Mouse (Mus musculus) thymus, postnatal 36 days (tissue): ENCODE measurements at regions not wholly inside any gene's neighbourhood (a gene's known extent, or its start where the extent isn't known, plus 50 kb on each side); places are given as distances from the start of the nearest gene placed in this dataset.

Experiments
- DNase-seq, 2 experiments: peaks; one replicate each; pipeline ENCODE4 v3.0.0; 2022; ENCODE audit warnings: mixed read lengths in 2 of 2

DNA sequence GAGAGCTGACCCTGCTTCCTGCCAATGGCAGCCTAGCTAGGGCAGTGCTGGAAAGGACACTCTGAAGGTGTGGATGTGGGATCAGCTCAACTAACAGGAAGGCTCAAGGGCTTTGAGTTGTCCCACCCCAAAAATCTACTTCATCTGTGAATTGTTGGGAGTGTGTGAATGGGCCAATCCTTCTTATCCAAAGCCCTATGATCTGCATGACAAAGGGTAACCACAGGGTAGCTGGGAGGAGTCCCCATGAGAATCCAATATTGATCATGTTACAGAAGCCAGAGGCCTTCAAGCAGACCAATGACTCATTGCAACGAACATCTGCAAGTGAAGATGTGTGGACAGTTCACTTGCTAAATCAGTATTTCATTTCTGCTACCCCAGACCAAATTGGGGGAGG, 51.1 kb upstream of the Adra1b start:
- no peak for DNase-seq

DNA sequence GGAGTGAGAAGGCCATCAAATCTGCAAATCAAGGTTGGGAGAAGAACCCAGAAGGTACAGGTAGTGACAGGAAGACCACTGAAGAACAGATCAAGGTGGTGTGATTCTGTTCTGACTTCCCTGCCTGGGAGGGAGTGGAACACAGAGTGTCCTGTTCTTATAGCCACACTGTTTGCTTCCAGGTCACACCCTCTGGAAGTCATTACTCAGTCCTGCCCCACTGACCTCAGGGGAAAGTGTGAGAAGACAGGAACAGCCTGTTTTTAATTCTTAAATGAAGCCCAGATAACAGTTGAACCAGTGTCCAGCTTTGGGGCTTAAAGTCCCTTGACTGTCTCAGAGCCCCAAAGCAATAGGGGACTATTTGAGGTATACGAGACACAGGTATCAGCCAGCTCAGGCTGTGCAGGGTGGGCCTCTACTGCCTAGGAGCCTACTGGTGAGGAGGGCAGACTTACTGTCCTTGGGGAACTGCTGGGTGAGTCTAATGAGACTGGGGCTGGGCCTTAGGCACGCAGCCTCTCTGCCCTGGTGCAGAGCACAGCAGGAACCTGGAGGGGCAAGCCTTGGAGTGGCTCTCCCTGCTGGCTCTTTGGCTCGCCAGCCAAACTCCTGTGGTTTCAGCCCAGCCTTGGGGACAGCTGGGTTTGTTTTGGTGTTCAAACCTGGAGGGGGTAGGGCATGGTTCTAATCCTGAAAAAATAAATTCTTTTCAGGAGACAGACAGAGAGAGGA, 57.4 kb upstream of the Adra1b start:
- no peak for DNase-seq

DNA sequence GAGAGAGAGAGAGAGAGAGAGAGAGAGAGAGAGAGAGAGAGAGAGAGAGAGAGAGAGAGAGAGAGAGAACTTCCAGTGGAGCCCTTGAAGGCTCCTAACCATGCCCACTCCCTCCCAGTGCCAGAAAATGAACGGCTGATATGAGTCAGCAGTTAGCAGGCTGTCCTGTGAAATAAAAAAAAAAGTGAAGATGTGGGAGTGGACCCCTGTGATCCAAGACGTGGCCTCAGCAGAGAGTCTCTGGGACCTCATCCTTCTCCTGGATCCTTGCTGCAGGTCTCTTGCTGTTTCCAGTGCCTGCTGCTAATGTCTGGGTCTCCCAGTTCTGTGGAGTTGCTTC, 57.9 kb upstream of the Adra1b start:
- no peak for DNase-seq

DNA sequence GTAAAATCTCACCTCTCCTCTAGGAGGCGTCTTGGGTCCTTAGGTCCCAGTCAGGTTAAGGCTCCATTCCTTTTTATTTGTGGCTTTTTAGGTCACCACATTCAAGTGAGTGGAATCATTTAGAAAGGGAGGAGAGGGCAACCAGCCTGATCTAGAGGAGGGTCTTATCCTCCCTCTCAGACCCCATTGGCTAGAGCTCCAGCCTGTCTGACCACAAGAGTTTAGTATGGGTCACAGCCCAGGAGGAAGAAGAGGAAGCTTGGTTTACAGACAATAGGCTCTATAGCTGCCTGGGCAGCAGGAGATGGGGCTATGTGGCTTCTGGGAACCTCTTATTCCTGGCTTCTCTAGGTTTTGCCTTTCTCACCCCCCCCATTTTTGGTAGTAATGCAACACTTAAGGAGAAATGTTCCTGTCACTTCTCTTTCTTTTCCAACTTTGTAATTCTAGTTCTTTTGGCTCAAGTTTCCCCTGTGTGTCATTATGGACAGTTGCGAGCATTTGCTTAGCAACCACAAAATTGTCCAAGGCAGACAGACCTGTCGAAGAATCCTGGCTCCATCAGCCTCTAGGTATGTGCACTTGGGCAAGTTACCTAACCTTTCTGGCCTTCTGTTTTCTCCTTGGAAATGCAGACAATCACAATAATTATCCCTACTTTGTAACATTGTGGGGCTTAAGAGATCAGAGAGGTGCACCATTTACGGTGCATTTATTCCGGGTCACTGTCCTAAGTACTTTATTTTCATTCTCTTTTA, 59.5 kb upstream of the Adra1b start:
- DNase-seq: no peak

DNA sequence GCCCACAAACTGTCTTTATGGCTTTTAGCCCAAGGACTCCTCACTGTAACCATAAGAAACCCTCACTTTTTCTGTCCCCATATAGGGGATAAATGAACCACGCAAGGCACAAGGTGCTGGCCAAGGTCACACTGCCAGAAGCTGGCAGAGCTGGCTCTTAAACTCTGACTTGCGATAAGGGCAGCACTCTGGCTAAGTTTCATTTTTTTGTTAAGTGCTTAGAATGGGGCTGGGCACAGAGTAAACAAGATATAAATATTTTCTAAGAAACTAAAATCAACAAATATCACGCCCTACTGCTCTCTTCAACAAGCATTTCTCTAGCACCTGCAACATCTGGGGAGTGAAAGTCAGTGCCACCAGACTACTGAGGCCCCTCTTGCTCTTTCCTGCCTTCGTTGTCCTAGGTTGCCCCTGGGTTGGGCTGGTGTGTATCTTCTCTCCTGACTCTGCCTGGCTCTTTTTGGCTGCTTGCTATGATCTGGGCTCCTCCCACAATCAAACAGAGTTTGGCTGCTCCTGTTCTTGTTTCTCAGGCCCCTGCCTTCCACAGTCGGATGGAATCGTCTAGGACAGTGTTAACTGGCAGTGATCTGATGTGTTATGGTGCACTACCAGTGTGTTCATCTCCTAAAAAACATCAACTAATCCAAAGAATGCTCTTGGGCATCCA, 60.5 kb upstream of the Adra1b start:
- no peak for DNase-seq

DNA sequence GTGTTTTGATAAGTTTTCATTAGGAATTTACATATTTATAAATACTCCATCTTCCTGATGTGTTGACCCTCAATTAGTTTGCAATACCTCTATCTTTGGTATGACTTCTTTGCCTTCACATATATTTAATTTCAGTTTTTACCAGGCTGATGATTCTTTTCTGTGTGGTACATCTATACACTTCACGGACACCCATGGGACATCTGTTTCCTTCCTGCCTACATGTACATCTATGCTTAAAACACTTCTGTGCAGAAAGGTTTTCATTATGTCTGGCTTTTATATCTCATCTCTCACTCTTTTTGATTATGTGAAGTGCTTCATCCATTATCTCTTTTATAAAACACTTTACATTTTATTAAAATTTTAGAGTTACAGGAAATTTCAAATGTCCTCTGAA, 66.8 kb upstream of the Adra1b start:
- DNase-seq: no peak

DNA sequence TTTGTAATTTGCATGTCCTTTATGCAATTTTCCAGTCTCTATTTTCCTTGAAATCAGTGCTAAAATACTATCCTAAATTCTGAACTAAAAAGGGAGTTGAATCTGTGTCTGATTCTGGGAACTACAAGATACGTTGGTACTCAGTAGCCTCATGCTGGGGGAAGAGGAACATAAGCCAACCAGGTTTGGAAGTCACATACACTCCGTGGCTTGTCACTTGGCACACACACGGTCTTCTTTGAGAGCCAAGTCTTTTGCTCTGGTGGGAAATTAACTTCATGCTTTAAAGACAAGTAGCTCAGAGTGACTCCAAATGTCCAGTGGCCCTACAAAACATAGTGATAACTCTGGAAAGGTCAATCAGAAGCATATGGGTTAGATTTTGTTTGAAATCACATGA, 70.9 kb upstream of the Adra1b start:
- DNase-seq: no peak

DNA sequence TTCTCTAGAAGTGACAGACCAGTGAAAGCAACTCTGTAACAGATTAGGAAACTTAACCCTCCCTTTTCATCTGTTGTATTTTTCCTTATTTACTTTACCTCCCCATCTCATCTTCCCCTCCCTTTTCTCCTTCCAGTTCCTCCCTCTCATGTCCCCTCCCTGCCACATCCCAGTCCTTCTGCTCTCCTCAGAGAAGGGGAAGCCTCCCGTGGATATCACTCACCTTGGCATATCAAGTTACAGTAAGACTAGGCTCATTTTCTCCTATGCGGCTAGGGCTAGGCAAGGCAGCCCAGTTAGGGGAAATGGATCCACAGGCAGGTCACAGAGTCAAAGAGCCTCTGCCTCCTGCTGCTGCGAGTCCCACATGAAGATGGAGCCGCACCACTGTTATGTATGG, 75.0 kb upstream of the Adra1b start:
- DNase-seq: no peak

DNA sequence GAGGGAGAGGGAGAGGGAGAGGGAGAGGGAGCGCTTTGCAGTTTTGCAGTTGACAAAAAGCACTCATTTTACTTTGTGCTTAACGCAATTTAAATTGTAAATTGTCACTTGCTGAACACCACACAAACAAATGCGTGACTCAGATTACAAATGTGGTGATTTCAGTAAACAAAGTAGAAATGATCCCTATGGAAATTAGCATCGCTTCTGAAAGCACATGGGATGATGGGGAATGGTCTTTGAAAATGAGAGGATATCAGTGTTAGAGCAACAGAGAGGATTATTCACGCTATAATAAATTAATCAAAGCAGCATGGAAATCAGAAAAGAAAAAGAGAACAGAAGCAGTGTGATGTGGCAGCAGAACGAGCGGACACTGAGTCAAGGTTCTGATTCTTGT, 78.4 kb upstream of the Adra1b start:
- DNase-seq: no peak

DNA sequence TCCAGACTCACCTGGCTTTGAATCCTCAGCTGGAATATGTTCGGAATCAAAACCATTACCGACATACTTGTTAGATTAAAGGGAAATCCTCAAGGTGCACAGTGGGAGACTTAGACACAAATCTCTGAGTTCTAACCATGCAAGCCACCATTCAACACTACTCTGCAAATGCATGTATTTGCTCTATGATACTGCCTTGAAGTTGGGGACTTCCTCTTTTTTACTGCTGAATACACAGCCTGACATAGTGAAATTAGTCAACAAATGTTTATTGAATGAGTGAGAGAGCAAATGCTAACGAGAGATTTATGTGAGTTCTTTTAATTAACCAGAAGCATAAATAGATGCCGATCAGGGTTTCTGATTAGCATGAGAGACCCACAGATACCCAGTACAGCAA, 79.4 kb upstream of the Adra1b start:
- DNase-seq: no peak

DNA sequence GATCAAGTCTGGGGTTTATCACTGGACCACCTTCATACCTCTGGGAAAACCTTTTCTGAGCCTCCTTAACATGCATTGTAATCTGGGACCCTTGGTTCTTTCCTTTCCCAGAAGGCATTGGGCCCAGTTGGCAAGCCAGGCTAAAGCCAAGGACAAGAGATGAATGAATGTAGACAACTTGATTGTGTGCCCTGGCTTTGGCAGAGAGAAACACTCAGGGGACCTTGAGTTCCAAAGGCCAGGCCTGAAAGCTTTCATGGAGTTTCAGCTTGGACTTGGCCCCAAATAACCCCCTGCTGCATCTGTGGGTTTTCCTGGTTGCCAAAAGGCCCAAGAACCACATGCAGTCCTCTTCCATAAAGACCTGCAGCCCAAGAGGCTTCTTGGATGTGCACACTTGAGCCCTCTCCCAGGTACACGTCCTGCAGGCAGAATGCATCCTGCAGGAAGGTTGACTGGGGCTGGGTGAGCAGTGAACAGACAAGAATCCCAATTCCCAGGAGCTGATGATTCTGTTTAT, 89.0 kb upstream of the Adra1b start:
- no peak for DNase-seq

DNA sequence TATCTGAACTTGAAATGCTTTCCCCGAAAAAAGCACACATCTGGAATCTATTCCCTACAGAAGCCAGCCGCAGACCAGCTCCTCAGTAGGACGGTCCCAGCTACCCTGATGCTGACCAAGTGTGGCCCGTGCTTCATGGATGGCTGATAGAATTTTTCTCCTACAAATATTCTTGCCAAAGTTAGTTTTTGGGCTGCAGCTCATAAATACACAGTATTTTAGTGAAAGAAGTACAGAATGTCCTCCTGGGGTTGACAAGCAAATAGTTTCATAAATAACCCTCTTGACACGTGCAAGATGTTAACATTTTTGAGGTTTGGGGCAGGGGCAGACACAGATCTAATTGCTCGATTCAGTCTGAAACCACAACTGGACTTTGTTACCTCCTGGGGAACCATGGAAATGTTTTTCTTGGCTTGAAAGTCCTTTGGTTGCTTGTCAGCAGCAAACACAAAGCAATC, 91.0 kb upstream of the Adra1b start:
- DNase-seq: no peak

DNA sequence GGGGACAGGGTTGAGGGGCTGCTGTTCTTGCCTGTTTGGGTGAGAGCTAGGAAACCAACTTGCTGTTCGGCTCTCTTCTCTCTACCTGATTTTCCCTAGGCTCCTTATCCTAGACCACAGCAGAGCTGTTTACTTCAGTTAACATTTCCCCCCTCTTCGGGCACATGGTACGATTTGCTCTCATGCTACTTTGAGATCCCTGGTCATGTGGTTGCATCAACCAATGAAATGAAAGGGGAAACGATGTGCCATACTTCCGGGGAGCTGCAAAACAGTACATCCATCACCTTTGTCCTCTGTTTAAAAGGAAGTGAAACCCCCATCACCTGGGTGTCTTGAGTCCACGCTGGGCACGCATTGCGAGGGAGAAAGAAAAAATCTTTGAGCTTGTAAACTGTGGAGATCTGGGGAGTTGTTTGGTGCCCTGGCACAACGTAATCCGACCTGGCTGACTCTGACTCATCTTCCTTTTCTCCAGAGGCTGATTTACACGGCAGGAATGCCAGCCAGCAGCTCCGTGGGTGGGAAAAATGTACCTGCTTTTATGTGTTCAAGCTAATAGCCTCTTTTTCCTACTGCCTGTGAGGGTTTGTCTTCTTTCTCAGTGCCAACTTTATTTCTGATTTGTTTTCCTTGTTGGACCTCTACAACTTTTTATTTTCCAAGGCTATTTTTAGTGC, 97.2 kb upstream of the Adra1b start:
- no peak for DNase-seq

DNA sequence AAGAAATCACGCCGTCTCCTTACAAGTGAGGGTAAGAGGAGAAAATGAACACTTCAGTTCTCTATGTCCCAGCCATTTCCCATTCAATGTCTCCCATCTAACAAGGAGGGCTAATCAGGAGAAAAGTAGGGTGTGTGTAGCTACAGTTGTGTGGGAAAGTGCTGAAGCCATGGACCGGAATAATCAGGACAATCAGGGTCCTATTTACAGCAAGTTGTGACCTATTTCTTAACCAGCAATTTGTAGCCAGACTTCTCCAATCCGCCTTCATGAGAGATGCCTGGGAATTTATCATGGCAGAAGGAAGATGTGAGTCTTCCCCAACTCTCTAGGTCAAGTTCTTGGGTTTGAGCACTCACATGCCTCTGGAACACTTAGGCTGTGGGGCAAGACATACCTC, 99.0 kb upstream of the Adra1b start:
- no peak for DNase-seq

DNA sequence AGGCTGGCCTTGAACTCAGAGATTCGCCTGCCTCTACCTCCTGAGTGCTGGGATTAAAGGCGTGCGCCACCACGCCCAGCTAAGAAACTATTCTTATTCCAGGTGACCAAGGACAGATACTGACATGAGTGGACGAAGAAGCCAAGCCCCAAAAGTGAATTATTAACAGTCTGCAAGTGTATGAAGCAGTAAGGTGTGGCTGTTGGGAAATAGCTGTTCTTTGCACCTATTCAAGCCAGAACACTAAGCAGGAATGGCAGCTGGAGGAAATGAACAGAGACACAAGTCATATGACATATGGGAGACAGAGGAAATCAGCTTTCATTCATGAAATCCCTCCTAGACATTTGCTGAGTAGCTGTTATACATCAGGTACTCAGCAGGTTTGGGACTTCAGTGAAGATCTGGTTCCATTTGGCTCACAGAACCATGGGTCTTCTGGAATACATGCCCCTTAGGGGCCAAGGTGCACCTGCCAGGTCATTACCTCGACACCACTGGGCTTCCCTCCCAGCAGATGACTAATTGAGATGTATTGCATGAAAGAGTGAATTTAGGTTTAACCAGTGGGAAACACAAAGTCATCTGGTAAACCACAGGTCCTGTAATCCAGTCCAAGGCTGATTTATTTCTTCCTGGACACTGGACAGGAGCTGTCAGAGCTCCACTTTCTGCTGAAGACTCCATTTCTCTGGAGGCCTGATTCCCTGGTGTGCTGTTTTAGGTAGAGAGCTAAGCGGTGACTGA, 101.0 kb upstream of the Adra1b start:
- DNase-seq: no peak

DNA sequence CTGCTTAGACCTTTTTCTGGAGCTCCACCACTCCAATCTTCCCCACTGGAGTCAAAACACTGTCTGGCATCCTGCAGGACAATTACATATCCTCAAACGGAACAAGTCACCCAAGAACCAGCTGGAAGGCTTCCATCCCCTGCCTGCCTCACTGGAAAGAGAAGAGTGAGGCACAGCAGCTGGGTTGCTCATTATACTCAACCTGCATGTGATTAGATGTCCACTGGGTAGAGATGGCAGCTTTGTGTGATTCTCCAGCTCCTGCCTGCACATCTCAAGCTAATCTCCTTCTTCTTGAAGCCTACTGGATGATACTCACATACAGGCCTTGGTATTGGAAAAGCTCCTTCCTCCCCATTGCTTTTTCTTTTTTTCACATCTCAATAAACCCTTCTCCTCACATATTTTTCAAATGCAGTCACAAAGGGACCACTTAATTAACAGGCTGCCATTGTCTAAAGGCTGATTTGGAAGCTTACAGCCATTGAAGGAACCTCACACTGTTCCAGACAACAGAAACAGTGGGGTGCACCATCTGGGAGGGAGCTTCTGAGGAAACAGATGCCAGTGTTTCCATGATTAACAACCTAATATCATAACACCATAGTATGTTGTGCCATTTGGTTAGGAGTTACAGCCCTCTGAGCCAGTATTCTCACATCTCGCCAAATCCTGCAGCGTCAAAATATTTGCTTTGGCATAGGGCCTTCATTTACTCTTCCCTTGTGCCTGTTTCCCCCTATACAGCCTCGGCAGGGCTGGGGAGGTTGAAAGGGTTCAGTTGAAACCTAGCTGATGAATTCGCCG, 101.9 kb upstream of the Adra1b start:
- DNase-seq: no peak

DNA sequence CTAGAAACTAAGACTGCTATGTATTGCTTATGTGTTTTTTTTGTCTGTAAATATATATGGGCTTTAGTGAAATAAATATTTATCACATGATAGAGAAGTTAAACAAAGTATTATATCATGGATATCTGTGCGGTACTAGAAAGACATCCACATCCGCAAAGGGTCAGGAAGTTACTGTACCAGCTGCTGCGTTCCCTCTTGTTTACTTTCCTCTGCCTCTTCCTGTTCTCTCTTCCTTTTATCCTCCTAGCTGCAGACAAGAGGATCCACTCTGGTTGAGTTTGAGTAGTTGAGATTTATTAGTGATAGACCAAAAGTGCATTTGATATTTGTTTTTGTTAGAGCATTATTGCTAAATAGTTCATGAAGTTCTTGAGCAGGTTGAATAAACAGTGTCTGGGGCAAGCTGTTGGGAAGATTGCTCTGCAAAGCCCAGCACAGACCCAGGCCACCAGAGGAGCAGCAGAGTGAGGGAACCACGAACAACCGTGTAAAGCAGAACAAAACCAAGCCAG, 106.6 kb upstream of the Adra1b start:
- DNase-seq: no peak

DNA sequence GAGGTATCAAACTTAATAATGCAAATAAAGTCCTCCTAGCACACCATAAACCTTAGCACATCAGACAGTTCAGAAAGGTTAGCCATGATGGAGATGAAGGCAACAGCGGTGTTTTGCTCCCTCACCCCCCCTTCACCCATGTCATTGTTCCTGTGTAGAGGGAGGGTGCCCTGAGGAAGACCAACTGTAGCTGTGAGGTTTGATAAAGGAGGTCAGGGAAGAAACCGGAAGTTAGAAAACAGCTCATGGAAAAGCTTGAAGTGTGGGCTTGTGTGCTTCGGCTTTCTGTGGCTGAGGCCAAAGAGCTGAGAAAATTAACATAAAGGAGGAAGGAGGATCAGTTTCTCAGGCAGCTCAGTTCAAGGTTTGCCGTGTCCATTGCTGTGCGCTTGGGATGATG, 111.3 kb upstream of the Adra1b start:
- DNase-seq: no peak

DNA sequence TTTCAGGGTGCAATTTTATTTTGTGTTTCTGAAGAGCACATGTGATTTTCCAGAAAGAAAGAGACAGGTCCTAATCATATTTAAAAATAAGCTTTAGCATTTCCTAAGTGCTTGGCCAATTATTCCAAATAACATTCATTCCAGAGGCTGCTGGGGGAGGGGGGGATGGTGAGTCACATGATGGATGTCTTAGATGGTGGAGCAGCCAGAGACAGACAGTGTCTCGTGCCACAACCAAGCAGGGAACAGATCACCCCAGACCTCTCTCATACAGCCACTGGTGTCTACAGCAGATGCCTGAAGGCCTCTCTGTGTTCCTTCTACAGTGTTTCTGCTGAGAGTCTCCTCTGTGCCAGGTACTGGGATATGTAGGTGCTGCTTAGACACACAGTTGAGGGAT, 112.8 kb upstream of the Adra1b start:
- no peak for DNase-seq

DNA sequence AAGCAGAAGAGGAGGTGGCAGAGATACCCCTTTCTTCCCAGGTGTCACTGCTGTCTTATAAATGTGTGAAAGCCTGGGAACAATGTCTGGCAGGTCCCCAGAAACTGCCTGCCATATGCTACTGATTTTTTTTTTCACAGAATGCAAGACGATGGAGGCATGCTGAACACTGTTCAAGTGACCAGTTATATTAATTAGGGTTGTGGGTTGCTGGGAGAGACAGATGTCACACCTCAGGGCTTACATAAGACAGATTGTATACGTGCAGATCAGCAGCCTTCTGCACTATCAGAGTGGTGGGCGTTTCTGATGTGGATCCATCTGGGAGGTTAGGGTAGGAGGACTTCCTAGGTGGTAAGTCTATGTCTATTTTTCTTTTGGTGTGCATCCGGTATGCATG, 120.6 kb upstream of the Adra1b start:
- no peak for DNase-seq

DNA sequence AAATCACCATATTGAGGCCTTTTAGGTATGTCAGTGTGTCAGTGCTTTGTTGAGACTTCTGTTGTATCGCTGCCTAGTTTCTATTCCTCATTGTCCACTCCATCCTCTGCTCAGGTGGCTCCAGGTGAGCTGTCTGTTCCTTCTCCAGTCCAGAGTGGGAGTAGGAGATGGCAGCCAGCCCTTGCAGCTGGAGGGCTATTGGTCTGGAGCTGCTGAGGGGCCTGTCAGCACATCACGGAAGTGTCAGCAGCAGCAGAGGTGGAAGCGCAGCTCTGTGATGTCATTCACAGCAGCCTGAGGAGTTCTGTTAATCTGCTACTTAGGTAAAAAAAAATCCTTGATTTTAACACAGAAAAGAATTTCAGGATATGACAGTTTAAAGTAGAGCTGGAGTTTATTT, 126.0 kb upstream of the Adra1b start:
- DNase-seq: no peak
